Mouse (Mus musculus): ENCODE data around the gene Kcnab1.
"Not testable (repeated sequence)": the region's sequence is repeated elsewhere in the genome, so short reads cannot be mapped to it uniquely, and the experiment has no call there.

The Kcnab1 gene

DNA sequence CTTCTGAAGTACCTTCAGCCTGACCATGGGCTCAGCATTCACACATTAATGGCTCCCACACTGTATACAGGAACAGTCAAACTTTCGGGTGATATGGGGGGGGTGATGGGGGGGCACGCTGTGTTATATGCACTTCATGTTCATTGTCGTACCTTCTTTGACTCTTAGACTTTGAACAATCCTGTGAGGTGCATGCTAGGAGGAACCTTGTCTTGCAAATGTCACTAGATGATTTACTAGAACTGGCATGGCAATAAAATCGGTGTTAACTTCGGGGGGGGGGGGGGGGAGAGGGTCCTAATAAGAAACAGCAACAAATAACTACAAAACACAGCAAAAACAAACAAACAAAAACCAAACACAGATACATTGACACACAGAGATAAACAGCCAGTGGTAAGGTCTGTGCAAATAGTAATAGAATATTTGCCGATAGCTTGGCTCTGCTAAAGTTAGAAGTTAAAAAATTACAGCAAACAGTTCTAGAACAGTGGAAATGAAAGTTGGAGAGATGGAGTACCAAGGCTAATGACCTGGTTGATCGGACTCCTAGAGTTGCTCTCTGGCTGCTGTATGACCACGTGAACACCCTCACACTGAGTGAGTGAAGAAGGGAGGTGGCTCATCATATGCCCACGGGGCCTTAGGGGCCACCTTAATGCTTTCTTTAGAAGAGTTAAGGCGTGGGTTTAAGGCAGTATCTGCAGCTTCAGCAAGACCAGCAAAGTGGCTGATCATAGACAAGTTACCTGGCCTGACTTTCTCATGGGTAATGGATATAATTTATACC, 256.9 kb downstream of the Kcnab1 start:
- no peak for DNase-seq (ENCODE audit: low spot score)

DNA sequence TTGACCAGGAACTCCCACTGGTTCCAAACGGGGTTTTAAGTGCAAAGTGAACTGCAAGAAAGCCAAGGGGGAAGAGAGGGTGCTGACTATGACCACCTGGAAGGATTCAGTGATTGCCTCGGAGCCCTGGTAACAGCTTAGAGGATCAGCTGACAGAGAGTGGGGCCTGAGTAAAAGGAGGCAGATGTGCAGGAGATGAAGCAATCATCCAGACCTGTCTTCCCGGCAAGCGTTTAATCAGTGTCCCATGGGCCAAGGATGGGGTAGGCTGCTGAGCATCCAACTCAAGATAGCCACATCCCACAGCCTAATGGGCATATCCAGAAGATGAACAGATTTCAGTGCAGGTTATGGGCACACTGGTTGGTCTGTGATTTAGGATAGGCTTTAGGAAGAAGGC, 258.8 kb downstream of the Kcnab1 start:
- DNase-seq (ENCODE audit: low spot score), result no peak

DNA sequence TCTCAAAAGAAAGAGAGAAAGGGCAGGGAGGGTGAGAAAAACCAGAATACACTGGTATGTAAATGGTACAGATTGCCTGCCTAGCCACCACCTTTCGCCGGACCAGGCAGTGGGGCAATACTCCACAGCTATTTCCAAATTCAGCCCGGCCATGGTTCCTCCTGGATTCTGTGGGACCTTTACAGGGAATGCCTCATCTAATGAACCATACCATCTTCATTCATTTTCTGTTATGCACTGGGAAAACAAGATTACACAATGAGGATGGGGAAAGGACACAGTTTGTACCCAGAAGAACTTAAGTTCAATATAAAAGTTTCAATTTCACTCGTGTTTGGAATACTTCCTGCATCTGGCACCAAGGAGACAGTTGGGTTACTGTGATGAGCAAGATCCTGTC, 263.4 kb downstream of the Kcnab1 start:
- no peak for DNase-seq (ENCODE audit: low spot score)

DNA sequence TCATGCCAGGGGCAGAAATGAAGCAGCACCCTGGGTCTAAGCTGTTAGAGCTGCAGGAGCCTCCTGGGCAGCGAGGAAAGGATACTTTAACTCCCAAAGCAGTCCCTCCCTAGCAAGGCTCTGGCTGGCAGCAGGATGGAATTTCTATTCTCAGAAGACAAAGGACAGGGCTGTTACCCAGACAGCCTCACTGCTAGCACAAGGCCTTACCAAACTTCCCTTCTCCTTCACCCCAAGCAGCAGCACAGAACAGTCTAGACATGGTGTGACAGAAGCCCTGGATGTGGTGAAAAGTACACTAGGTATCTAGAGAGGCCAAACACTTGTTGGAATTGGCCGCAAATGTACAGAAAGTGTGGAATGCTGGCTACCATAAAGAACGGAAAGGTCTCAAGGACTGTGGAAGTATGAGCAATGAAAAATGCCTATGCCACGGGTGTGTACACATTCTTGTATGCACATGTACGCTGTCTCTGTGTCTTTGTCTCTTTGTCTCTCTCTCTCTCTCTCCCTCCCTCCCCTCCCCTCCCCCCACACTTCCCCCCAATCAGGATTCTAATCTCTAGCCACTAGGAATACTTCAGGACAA, 264.5 kb downstream of the Kcnab1 start:
- DNase-seq (ENCODE audit: low spot score), result no peak

GRCm38 (mm10) chr3:65374729-65375128, 265.5 kb downstream of the Kcnab1 start:
- DNase-seq (ENCODE audit: low spot score), result no peak

DNA sequence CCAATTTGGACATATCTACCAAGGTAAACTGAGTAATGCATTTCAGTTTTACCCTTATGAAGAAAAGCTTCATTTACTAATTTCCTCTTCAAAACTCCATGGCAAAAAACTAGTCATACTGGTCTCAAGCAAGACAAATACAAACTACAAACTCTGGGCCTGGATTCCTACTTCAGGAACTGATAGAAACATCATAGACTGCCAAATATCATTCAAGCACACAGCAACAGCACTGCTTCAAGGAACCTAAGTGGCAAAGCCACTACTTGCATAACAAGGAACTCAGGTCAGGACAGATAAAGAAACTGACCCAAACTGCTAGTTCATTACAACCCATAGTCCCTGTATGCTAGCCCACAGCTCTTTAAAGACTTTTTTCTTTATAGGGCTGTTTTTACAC, 269.5 kb downstream of the Kcnab1 start:
- no peak for DNase-seq (ENCODE audit: low spot score)

GRCm38 (mm10) chr3:65379884-65380539, 270.8 kb downstream of the Kcnab1 start:
- DNase-seq (ENCODE audit: low spot score), result no peak

GRCm38 (mm10) chr3:65381094-65381493, 271.9 kb downstream of the Kcnab1 start:
- no peak for DNase-seq (ENCODE audit: low spot score)

GRCm38 (mm10) chr3:65384431-65384830, 275.2 kb downstream of the Kcnab1 start:
- no peak for DNase-seq (ENCODE audit: low spot score)

DNA sequence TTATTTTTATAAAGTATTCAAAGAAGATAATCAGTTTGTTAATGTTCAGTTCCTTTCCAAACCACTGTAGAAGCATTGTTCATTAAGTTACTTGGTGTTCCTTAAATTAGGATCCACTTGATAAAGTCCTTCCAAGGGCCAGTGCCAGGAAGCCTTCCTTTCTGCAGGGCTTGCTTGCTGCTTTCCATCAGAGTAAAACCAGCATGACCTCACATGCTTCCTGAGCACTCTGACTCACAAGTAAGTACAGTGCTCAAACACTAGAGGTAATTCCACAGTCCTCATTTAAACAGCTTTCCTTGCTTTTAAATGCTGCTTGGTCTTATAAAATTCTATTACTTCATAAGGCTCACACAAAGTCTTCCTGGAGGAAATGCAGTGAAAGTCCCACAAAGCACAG, 276.6 kb downstream of the Kcnab1 start:
- no peak for DNase-seq (ENCODE audit: low spot score)

DNA sequence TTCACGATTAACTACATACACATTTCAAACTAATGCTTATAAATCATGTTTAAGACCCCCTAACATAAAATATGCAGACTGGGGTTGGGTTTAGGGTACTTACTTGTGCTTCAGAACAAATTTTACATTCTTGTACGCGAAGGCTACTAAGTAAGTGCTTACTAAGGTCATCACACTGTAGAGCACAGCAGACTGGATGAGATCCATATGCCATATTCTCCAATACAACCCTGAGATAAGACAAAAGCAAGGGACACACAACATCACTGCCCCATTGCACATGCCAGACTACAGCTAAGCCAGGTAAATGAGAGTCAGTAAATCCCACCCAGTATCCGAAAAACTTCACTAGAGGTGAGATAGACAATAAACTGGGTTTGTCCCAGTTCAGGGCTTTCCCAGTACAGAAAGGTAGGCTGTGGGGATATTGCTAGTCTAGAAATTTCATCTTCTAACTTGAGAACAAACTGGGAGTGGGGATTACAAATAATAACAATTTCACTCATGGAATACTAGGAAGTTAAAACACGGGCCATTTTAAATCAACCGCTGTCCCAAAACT, 282.1 kb downstream of the Kcnab1 start:
- no peak for DNase-seq (ENCODE audit: low spot score)

- peak; percentile 11 for DNase-seq (ENCODE audit: low spot score)
Measured at GRCm38 (mm10) chr3:65391784-65392420, 282.7 kb downstream of the Kcnab1 start.

GRCm38 (mm10) chr3:65392421-65392817, 283.2 kb downstream of the Kcnab1 start, which contains the start of gene Ssr3:
Gene Ssr3, minus strand, starts transcription at chr3:65392623.
- peak; percentile 90 for DNase-seq (ENCODE audit: low spot score)

DNA sequence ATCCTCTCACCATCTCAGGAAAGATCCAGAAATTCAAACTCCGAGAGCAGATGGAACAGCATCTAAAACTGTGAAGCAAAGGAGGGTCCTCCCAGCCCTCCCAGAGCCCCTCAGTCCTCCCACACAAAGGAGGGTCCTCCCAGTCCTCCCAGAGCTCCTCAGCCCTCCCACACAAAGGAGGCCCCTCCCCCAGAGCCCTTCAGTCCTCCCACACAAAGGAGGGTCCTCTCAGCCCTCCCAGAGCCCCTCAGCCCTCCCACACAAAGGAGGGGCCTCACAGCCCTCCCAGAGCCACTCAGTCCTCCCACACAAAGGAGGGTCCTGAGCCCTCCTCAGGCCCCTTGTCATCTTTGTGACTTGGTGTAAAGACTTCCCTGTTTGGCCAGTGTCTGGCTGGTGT, 285.9 kb downstream of the Kcnab1 start:
- DNase-seq (ENCODE audit: low spot score), result not testable (repeated sequence)

DNA sequence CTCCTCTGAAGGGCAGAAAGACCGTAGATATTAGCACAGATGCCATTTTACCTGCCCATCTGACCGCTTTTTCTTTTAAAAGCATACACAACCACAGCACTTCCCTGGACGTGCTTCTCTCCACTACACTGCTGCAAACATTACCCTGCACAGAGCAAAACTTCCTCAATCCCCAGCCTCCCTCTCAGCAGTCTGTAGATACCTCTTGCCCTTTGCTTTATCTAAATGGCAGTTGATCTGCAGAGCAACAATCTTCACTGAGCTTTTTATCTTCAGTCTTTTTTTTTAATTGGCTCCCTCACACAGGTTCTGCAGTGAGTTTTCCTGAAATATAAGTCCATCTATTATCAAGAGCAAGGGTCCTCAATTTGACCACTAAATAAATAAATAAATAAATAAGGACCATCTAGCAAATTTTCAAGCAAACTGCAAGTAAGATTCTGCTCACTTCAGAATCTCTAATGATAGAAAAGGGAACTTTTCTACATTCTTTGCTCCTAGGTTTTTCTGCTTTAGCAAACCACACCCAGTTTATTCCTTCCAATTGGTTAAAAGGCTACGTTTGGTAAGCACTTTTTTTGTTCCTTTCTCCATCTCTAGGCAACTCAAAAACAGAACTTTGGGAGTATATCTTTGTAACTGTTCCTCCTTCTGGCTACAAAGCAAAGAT, 287.8 kb downstream of the Kcnab1 start:
- no peak for DNase-seq (ENCODE audit: low spot score)

GRCm38 (mm10) chr3:65397566-65397965, 288.4 kb downstream of the Kcnab1 start:
- no peak for DNase-seq (ENCODE audit: low spot score)

GRCm38 (mm10) chr3:65405781-65406180, 296.6 kb downstream of the Kcnab1 start:
- no peak for DNase-seq (ENCODE audit: low spot score)

DNA sequence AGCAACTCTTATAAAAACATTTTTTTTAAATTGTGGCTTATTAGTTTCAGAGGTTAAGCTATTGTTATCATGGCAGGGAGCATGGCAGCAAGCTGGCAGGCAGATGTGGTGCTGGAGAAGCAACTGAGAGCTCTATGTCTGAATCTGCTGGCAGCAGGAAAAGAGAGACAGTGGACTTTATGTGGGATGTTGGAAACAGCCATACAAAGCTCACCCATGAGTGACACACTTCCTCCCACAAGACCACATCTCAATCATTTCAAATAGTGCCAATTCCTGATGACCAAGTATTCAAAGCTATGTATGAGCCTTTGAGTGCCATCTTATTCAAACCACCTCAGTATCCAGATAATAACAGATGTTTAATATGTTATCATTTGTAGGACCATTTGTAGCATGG, 298.7 kb downstream of the Kcnab1 start:
- DNase-seq (ENCODE audit: low spot score), result no peak

GRCm38 (mm10) chr3:65416571-65416970, 307.4 kb downstream of the Kcnab1 start:
- no peak for DNase-seq (ENCODE audit: low spot score)

GRCm38 (mm10) chr3:65417913-65418594, 308.9 kb downstream of the Kcnab1 start:
- no peak for DNase-seq (ENCODE audit: low spot score)

DNA sequence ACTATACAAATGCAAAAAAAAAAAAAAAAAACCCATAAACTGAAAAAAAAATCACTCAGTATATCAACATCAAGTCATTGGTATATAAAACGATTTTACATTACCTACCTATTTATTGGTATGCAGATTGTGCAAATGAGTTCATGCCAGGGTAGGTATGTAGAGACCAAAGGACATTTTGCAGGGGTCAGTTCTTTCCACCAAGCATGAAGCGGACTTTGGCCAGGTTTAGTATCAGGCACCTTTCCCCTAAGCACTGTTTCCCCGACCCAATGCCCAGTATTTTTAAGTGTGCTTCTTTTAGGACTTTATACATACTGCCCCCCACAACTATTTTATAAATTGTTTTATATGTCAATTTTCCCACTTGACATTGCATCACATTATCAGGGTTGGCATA, 310.5 kb downstream of the Kcnab1 start:
- DNase-seq (ENCODE audit: low spot score), result no peak

Measured in ovary, postnatal 14 days (tissue).